Mouse (Mus musculus): ENCODE data around the gene Catsper3. TPM values are rescaled to one million over a fixed set of nuclear protein-coding genes. Genes with fewer than 3 reads are reported as not detected.
A peak's percentile ranks its signal among the peaks of the same experiment; 100 is the strongest.

Gene Catsper3
- polyA plus RNA-seq, 1 experiment from 2014 or later: not detected

- no peak overlapping the region for H3K27ac ChIP-seq (replicated peaks; ENCODE audit: low read depth, low read length)
- 61% methylated on average over 5 of the region's 5 CpGs for WGBS
- H3K36me3 ChIP-seq (ENCODE audit: control insufficient read depth, insufficient read depth, low read length): no peaks in the 10 kb centered on the region
- no peak overlapping the region for H3K4me2 ChIP-seq (ENCODE audit: low read length)
- no peak overlapping the region for H3K4me3 ChIP-seq (replicated peaks; ENCODE audit: low read depth, low read length)
- H3K9me3 ChIP-seq (ENCODE audit: control insufficient read depth, low read length): no peaks in the 10 kb centered on the region
- no peak for DNase-seq
- peaks cover 59% of the 10 kb centered on the region for H3K27me3 ChIP-seq (ENCODE audit: control insufficient read depth, insufficient read depth, low read length)
- no peak for ATAC-seq (ENCODE audit: low FRiP score, low TSS enrichment)
- no peak overlapping the region for H3K9ac ChIP-seq (replicated peaks; ENCODE audit: low read length)
- H3K4me1 ChIP-seq (ENCODE audit: control insufficient read depth, insufficient read depth, low read length): no peaks in the 10 kb centered on the region
Observed at GRCm38 (mm10) chr13:55822499-55822898, 38.1 kb downstream of the Catsper3 start.

GRCm38 (mm10) chr13:55824151-55824945 lies 40.0 kb downstream of the Catsper3 start:
- H3K4me2 ChIP-seq (ENCODE audit: low read length): no peak overlapping the region
- H3K27me3 ChIP-seq (ENCODE audit: control insufficient read depth, insufficient read depth, low read length): peaks cover 78% of the 10 kb centered on the region
- H3K9ac ChIP-seq (replicated peaks; ENCODE audit: low read length): no peak overlapping the region
- no peaks in the 10 kb centered on the region for H3K36me3 ChIP-seq (ENCODE audit: control insufficient read depth, insufficient read depth, low read length)
- no peak overlapping the region for H3K4me3 ChIP-seq (replicated peaks; ENCODE audit: low read depth, low read length)
- no peak for ATAC-seq (ENCODE audit: low FRiP score, low TSS enrichment)
- H3K27ac ChIP-seq (replicated peaks; ENCODE audit: low read depth, low read length): no peak overlapping the region
- no peaks in the 10 kb centered on the region for H3K9me3 ChIP-seq (ENCODE audit: control insufficient read depth, low read length)
- no peaks in the 10 kb centered on the region for H3K4me1 ChIP-seq (ENCODE audit: control insufficient read depth, insufficient read depth, low read length)
- 12% methylated on average over 10 of the region's 10 CpGs for WGBS
- DNase-seq: no peak

DNA sequence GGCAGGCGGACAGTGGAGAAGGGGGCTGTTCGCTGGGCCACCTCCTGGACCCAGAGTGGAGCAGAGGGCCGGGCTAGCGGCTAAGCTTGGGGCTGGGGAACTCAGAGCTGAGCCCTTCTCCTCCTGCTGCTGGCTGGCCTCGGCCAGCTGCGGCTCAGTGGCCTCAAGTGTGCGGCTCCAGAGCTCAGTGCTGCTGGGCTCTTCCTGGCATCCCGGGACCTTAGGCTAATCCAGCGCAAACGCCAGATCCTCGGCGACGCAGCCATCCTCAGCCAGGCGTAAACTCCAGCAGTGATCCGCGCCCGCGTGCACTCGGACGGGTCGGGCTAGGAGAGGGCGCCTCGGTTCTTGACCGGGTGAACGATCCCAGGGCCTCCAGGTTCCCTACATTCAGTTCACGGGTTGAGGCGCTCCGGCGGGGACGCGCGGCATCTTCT lies 40.9 kb downstream of the Catsper3 start:
- Histone ChIP-seq H3K36me3 (ENCODE audit: control insufficient read depth, insufficient read depth, low read length) (no peaks in the 10 kb centered on the region), H3K9ac (replicated peaks; ENCODE audit: low read length) (no peak overlapping the region), H3K9me3 (ENCODE audit: control insufficient read depth, low read length) (no peaks in the 10 kb centered on the region), H3K27me3 (ENCODE audit: control insufficient read depth, insufficient read depth, low read length) (peaks cover 86% of the 10 kb centered on the region), H3K27ac (replicated peaks; ENCODE audit: low read depth, low read length) (no peak overlapping the region), H3K4me1 (ENCODE audit: control insufficient read depth, insufficient read depth, low read length) (no peaks in the 10 kb centered on the region), H3K4me2 (ENCODE audit: low read length) (no peak overlapping the region), H3K4me3 (replicated peaks; ENCODE audit: low read depth, low read length) (no peak overlapping the region)
- DNase-seq (peak; percentile 59), ATAC-seq (ENCODE audit: low FRiP score, low TSS enrichment) (no peak)
- under 1% methylated on average over 32 of the region's 32 CpGs for WGBS

GRCm38 (mm10) chr13:55826008-55826671 lies 41.8 kb downstream of the Catsper3 start:
- Histone ChIP-seq H3K4me2 (ENCODE audit: low read length) (no peak overlapping the region), H3K9me3 (ENCODE audit: control insufficient read depth, low read length) (no peaks in the 10 kb centered on the region), H3K27me3 (ENCODE audit: control insufficient read depth, insufficient read depth, low read length) (peaks cover 90% of the 10 kb centered on the region), H3K4me1 (ENCODE audit: control insufficient read depth, insufficient read depth, low read length) (0 out of 2 replicates have a peak, but pooled peaks cover 1% of the 10 kb centered on the region), H3K9ac (replicated peaks; ENCODE audit: low read length) (no peak overlapping the region), H3K36me3 (ENCODE audit: control insufficient read depth, insufficient read depth, low read length) (no peaks in the 10 kb centered on the region), H3K27ac (replicated peaks; ENCODE audit: low read depth, low read length) (no peak overlapping the region), H3K4me3 (replicated peaks; ENCODE audit: low read depth, low read length) (no peak overlapping the region)
- WGBS: under 1% methylated on average over 56 of the region's 56 CpGs
- DNase-seq: peak; percentile 46
- ATAC-seq (ENCODE audit: low FRiP score, low TSS enrichment): no peak; the same call in 1 of the 2 replicates

DNA sequence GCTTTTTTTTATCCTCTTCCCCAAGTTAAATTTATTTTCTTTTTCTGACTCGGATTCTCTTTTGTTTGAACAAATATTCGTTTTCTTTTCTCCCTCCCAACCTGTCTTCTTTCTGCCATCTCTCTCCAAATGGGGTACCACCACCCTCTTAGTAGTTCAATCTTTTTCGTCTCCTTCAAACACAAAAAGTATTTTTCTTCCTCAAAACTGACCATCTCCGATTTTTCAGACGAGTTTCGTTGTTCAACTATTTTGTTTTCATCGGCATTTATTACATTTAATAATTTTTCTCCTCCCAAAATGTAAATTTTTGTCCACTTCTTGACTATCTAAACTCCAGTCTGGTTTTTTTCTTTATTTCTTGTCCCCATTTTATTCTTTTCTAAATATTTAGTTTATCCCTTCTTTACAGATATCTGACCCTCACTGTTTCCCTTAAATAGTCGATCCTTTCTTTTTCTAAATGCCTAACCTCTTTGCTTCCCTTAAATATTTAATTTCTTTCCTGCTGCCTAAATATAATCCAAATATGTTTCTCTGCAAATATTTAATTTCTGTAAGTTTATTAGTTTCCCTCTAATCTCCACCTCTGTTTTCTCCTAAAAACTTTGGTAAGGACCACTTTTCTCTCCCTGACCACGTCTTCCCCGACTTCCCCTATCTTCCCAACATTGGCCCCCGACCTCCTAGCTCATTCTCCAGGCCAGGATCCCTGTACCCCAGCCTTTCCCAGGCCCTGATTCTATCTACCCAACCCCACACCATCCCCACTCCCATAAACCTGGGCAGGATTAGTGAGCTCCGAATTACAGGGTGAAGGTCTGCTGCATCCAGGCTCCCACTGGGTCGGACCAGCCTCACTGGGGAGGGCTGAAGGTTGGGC lies 42.7 kb downstream of the Catsper3 start:
- Histone ChIP-seq H3K4me3 (replicated peaks; ENCODE audit: low read depth, low read length) (no peak overlapping the region), H3K27ac (replicated peaks; ENCODE audit: low read depth, low read length) (no peak overlapping the region), H3K9me3 (ENCODE audit: control insufficient read depth, low read length) (no peaks in the 10 kb centered on the region), H3K27me3 (ENCODE audit: control insufficient read depth, insufficient read depth, low read length) (peaks cover 90% of the 10 kb centered on the region), H3K9ac (replicated peaks; ENCODE audit: low read length) (no peak overlapping the region), H3K36me3 (ENCODE audit: control insufficient read depth, insufficient read depth, low read length) (no peaks in the 10 kb centered on the region), H3K4me1 (ENCODE audit: control insufficient read depth, insufficient read depth, low read length) (0 out of 2 replicates have a peak, but pooled peaks cover 2% of the 10 kb centered on the region), H3K4me2 (ENCODE audit: low read length) (no peak overlapping the region)
- 3% methylated on average over 13 of the region's 13 CpGs for WGBS
- ATAC-seq (ENCODE audit: low FRiP score, low TSS enrichment) (no peak), DNase-seq (peak; percentile 60)

DNA sequence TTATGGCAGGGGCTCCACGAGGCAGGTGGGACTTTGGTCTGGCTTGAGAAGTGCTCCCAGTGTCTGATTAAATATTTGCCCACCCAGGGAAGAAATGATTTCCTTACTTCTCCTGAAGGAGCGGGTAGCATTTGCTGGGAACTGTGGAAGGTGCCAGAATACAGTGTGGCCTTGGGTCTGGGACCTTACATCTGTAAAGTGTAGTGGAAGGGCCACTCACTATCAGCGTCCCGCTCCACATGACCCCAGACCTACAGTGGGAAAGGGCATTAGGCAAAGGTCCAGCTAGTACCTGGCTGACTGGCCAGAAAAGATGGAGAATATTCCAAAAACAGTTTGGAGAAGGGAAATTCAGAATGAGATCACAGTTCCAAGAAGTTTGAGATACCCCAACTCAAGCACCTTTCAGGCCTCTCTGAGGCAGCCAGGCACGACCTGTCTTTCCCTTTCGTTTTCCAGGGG lies 43.3 kb downstream of the Catsper3 start:
- Histone ChIP-seq H3K4me2 (ENCODE audit: low read length) (no peak overlapping the region), H3K4me3 (replicated peaks; ENCODE audit: low read depth, low read length) (no peak overlapping the region), H3K4me1 (ENCODE audit: control insufficient read depth, insufficient read depth, low read length) (0 out of 2 replicates have a peak, but pooled peaks cover 2% of the 10 kb centered on the region), H3K9me3 (ENCODE audit: control insufficient read depth, low read length) (no peaks in the 10 kb centered on the region), H3K27me3 (ENCODE audit: control insufficient read depth, insufficient read depth, low read length) (peaks cover 91% of the 10 kb centered on the region), H3K36me3 (ENCODE audit: control insufficient read depth, insufficient read depth, low read length) (no peaks in the 10 kb centered on the region), H3K27ac (replicated peaks; ENCODE audit: low read depth, low read length) (no peak overlapping the region), H3K9ac (replicated peaks; ENCODE audit: low read length) (no peak overlapping the region)
- DNase-seq (peak; percentile 34), ATAC-seq (ENCODE audit: low FRiP score, low TSS enrichment) (no peak)
- 1% methylated on average over 6 of the region's 6 CpGs for WGBS

DNA sequence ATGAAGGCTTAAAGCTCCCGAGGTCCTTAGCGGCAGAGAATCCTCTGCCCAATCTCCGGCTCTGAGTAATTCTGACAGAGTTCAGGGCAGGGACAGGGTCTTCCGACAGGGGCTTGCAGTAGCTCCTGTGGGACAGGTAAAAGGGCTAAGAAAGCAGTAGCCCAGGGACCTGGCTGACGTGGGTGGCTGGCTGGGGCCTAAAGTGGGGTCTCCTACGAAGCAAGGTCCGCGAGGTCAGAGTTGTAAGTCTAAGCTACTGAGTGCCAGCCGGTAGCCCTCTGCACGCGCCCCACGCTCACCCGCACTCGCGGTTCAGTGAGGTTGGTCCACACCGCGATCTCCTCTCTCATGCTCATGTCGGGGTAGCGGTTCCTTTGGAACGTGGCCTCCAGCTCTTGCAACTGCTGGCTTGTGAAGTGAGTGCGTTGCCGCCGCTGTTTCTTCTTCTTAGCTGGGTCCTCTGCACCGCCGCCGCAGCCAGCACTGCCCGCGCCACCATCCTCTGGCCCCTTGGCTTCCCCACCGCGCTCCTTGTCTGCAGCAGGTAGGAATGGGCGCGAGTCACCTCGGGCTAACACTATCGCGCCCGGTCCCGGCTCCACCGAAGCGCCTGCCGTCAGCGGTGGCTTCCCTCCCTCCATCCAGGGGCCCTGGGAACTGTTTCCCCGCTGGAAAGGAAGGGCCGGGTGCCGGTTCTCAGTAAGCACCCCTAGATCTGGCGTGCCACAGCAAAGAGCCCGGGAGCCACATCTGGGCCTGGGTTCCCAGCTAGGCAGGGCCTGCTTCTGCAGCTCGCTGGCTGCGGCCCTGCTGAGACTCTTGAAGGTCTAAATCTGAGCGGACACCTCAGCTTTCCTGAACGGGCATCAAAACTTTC lies 44.0 kb downstream of the Catsper3 start:
- H3K27me3 ChIP-seq (ENCODE audit: control insufficient read depth, insufficient read depth, low read length): peaks cover 91% of the 10 kb centered on the region

More for the DNA sequence above, 44.0 kb downstream of the Catsper3 start:
- H3K9ac ChIP-seq (replicated peaks; ENCODE audit: low read length): no peak overlapping the region
- no peaks in the 10 kb centered on the region for H3K9me3 ChIP-seq (ENCODE audit: control insufficient read depth, low read length)
- ATAC-seq (ENCODE audit: low FRiP score, low TSS enrichment) (no peak), DNase-seq (peak; percentile 38)
- under 1% methylated on average over 50 of the region's 50 CpGs for WGBS
- H3K4me1 ChIP-seq (ENCODE audit: control insufficient read depth, insufficient read depth, low read length): 0 out of 2 replicates have a peak, but pooled peaks cover 2% of the 10 kb centered on the region
- no peak overlapping the region for H3K27ac ChIP-seq (replicated peaks; ENCODE audit: low read depth, low read length)
- H3K4me3 ChIP-seq (replicated peaks; ENCODE audit: low read depth, low read length): no peak overlapping the region
- H3K36me3 ChIP-seq (ENCODE audit: control insufficient read depth, insufficient read depth, low read length): no peaks in the 10 kb centered on the region
- no peak overlapping the region for H3K4me2 ChIP-seq (ENCODE audit: low read length)

All from midbrain, embryonic 14.5 days (tissue).